ENCODE assay signal across 20 mouse cellular contexts in the genomic region with DNA sequence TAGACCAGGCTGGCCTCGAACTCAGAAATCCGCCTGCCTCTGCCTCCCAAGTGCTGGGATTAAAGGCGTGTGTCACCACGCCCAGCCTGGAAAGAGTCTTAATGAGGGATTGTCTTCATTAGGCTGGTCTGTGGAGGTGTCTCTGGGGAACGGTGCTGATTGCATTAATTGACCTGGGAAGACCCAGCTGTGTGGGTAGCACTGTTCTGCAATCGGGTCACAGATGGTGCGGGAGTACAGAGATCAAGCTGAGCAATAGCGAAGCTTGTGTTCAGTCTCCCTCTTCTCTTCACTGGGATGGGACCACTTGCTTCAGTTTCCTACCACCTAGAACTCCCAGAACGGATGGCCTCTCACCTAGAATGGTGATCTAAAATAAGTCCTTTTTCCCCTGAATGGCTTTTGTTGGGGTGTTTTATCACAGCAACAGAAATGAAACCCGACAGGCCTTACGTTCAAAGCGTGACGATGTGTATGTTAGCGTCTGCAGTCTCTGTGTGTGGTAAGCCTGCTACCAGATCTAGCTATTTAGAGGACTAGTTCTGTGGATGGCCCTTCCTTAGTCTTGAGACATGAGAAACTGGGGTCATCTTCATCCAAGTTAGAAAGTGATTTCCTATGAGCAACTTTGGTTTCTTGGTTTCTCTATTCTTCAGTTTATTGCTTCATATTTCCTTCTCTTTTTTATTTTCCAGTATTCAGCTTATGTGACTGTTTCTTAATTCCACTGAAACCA. TPM values are rescaled to one million over a fixed set of nuclear protein-coding genes. Genes with fewer than 3 reads are reported as not detected.
"Had no signal": no experiment of that assay in that cellular context is flagged by ENCODE, and none has a peak within 500 bp of the region (broad histone marks: within the 10 kb centered on the region; RNA-seq: fewer than 3 reads in every experiment).

No protein-coding gene starts in this region.

- H3K36me3 ChIP-seq: limb, embryonic 13.5 days; liver, embryonic 13.5 days had no signal

- H3K9me3 ChIP-seq: limb, embryonic 13.5 days; liver, embryonic 13.5 days had no signal

- H3K27ac ChIP-seq: limb, embryonic 13.5 days; liver, embryonic 13.5 days had no signal

- H3K4me1 ChIP-seq: limb, embryonic 13.5 days; liver, embryonic 13.5 days had no signal

- H3K4me2 ChIP-seq: limb, embryonic 13.5 days; liver, embryonic 13.5 days; midbrain, embryonic 11.5 days had no signal

- H3K4me3 ChIP-seq: limb, embryonic 13.5 days; liver, embryonic 13.5 days had no signal

- H3K9ac ChIP-seq: limb, embryonic 13.5 days; liver, embryonic 13.5 days had no signal

- H3K27me3 ChIP-seq: limb, embryonic 13.5 days; liver, embryonic 13.5 days had no signal

- DNase-seq: kidney, adult 11 months; kidney, postnatal 14 days; left cerebral cortex, postnatal 4 days; liver, embryonic 13.5 days; lung, adult 18-20 months; right cerebral cortex, postnatal 4 days; spleen, adult 18-20 months; thymus, adult 18-20 months; thymus, postnatal 25 days had no signal

- ATAC-seq: midbrain, embryonic 16.5 days had no signal

RNA-seq across cellular contexts. Expression of a gene that starts 7.0 kb away (rescaled TPM):
- total RNA-seq: left cerebral cortex, postnatal 10 days had no signal
- polyA plus RNA-seq: intestine, embryonic 14.5 days; large intestine, adult 2 months; liver, embryonic 13.5 days had no signal

RNA-seq across cellular contexts. Expression of a gene that starts 20.5 kb away (rescaled TPM):
- total RNA-seq: left cerebral cortex, adult 18-20 months had no signal
- polyA plus RNA-seq: kidney, embryonic 14.5 days; limb, embryonic 13.5 days; liver, embryonic 13.5 days; lung, embryonic 16.5 days; midbrain, embryonic 11.5 days; stomach, embryonic 14.5 days; urinary bladder, adult 2 months had no signal
